Mouse (Mus musculus) forebrain, embryonic 15.5 days (tissue): ENCODE results near the gene Asf1a. TPM values are rescaled to one million over a fixed set of nuclear protein-coding genes. Genes with fewer than 3 reads are reported as not detected.
A peak's percentile ranks its signal among the peaks of the same experiment; 100 is the strongest.

ENCODE experiments used
- ATAC-seq: fragments of 200-750 bp; cut with Nextera tagmentation; replicated peaks from 2 replicates; pipeline ENCODE4 v1.8.0; 2017; ENCODE audit warnings: mild to moderate bottlenecking, moderate TSS enrichment, moderate library complexity
- H3K27ac ChIP-seq: fragments of 300-500 bp; sonication (generic); replicated peaks from 2 replicates; pipeline ENCODE4 v1.5.1; 2015; ENCODE audit warnings: mild to moderate bottlenecking, inconsistent platforms
- H3K27me3 ChIP-seq: fragments of 300-500 bp; sonication (generic); 2 replicates; pipeline ENCODE4 v1.6.1; 2015; ENCODE audit warnings: inconsistent platforms
- H3K36me3 ChIP-seq: fragments of 300-500 bp; sonication (generic); 2 replicates; pipeline ENCODE4 v1.6.1; 2015; ENCODE audit warnings: mild to moderate bottlenecking, inconsistent platforms
- H3K4me1 ChIP-seq: fragments of 300-500 bp; sonication (generic); 2 replicates; pipeline ENCODE4 v1.6.1; 2015; ENCODE audit warnings: inconsistent platforms
- H3K4me2 ChIP-seq: fragments of 300-500 bp; sonication (generic); replicated peaks from 2 replicates; pipeline ENCODE4 v1.6.1; 2015; ENCODE audit warnings: mild to moderate bottlenecking, inconsistent platforms
- H3K4me3 ChIP-seq: fragments of 300-500 bp; sonication (generic); 2 replicates; pipeline ENCODE4 v1.5.1; 2015; ENCODE audit warnings: mild to moderate bottlenecking, inconsistent platforms
- H3K9ac ChIP-seq: fragments of 300-500 bp; sonication (generic); replicated peaks from 2 replicates; pipeline ENCODE4 v1.6.1; 2015; ENCODE audit warnings: mild to moderate bottlenecking, inconsistent platforms
- H3K9me3 ChIP-seq: fragments of 300-500 bp; sonication (generic); 2 replicates; pipeline ENCODE4 v1.6.1; 2016; ENCODE audit warnings: inconsistent platforms
- WGBS: fragments of 180-500 bp; shearing (Covaris S2); methylation state at CpG from one replicate; pipeline ENCODE4 v1.1.7; 2015; ENCODE audit warnings: mixed read lengths; 5-methylcytosine and 5-hydroxymethylcytosine counted together
- polyA plus RNA-seq: library from polyadenylated mRNA; unstranded; fragments of >200 nt; fragmentation: Nextera tagmentation; extraction: Ambion mirVana; gene quantifications from 2 replicates; pipeline ENCODE4 v1.2.1, GENCODE M21; 2015

Gene Asf1a
- polyA plus RNA-seq = 101 and 114 TPM in 2 replicates

GRCm38 (mm10) chr10:53596677-53597120, at the start of gene Asf1a:
Gene Asf1a (plus strand): TSS chr10:53596757.
- peak within 1 kb of the TSS; percentile 83 for H3K9ac ChIP-seq
- ATAC-seq = peak; percentile 98
- WGBS = under 1% methylated on average over 48 of the region's 52 CpGs
- H3K4me2 ChIP-seq = peak within 1 kb of the TSS; percentile 66
- H3K27ac ChIP-seq = peak within 1 kb of the TSS; percentile 97
- H3K36me3 ChIP-seq = no peaks in the 10 kb centered on the region
- H3K9me3 ChIP-seq = no peaks in the 10 kb centered on the region
- no peaks in the 10 kb centered on the region for H3K27me3 ChIP-seq
- peak within 1 kb of the TSS; percentile 84 for H3K4me3 ChIP-seq
- peaks cover 33% of the 10 kb centered on the region for H3K4me1 ChIP-seq

- WGBS = 90% methylated on average over 5 of the region's 5 CpGs
- no peaks in the 10 kb centered on the region for H3K4me1 ChIP-seq
- no peak overlapping the region for H3K4me2 ChIP-seq
- H3K27ac ChIP-seq = no peak overlapping the region
- no peak for ATAC-seq
- no peaks in the 10 kb centered on the region for H3K36me3 ChIP-seq
- no peaks in the 10 kb centered on the region for H3K27me3 ChIP-seq
- no peaks in the 10 kb centered on the region for H3K9me3 ChIP-seq
- no peak overlapping the region for H3K4me3 ChIP-seq
- H3K9ac ChIP-seq = no peak overlapping the region
Observed at GRCm38 (mm10) chr10:53562001-53562400, 34.6 kb upstream of the Asf1a start.

- Histone ChIP-seq H3K4me2 (no peak overlapping the region), H3K9ac (no peak overlapping the region), H3K27ac (no peak overlapping the region), H3K27me3 (no peaks in the 10 kb centered on the region), H3K4me1 (no peaks in the 10 kb centered on the region), H3K36me3 (no peaks in the 10 kb centered on the region), H3K9me3 (no peaks in the 10 kb centered on the region), H3K4me3 (no peak overlapping the region)
- 74% methylated on average over 2 of the region's 2 CpGs for WGBS
- ATAC-seq = no peak
Observed at GRCm38 (mm10) chr10:53565538-53565937, 31.0 kb upstream of the Asf1a start.

- H3K27me3 ChIP-seq = no peaks in the 10 kb centered on the region
- H3K4me3 ChIP-seq = no peak overlapping the region
- no peaks in the 10 kb centered on the region for H3K4me1 ChIP-seq
- no peaks in the 10 kb centered on the region for H3K9me3 ChIP-seq
- no peak for ATAC-seq
- H3K9ac ChIP-seq = no peak overlapping the region
- no peak overlapping the region for H3K27ac ChIP-seq
- H3K36me3 ChIP-seq = no peaks in the 10 kb centered on the region
- H3K4me2 ChIP-seq = no peak overlapping the region
Observed at GRCm38 (mm10) chr10:53568531-53568930, 28.0 kb upstream of the Asf1a start.

- peak overlapping the region; percentile 41 for H3K4me3 ChIP-seq
- no peaks in the 10 kb centered on the region for H3K27me3 ChIP-seq
- H3K27ac ChIP-seq = no peak overlapping the region
- no peaks in the 10 kb centered on the region for H3K9me3 ChIP-seq
- peak overlapping the region; percentile 76 for H3K4me2 ChIP-seq
- WGBS = 23% methylated on average over 7 of the region's 7 CpGs
- peak; percentile 67 for ATAC-seq
- no peak overlapping the region for H3K9ac ChIP-seq
- no peaks in the 10 kb centered on the region for H3K36me3 ChIP-seq
- peaks cover 5% of the 10 kb centered on the region for H3K4me1 ChIP-seq
Observed at GRCm38 (mm10) chr10:53580137-53580536, 16.4 kb upstream of the Asf1a start.

GRCm38 (mm10) chr10:53580621-53581081, 15.9 kb upstream of the Asf1a start:
- WGBS = 7% methylated on average over 14 of the region's 14 CpGs
- H3K36me3 ChIP-seq = no peaks in the 10 kb centered on the region
- no peaks in the 10 kb centered on the region for H3K27me3 ChIP-seq
- no peak overlapping the region for H3K27ac ChIP-seq
- peaks cover 5% of the 10 kb centered on the region for H3K4me1 ChIP-seq
- peak; percentile 92 for ATAC-seq
- peak overlapping the region; percentile 46 for H3K9ac ChIP-seq
- peak overlapping the region; percentile 41 for H3K4me3 ChIP-seq
- H3K4me2 ChIP-seq = peak overlapping the region; percentile 76
- no peaks in the 10 kb centered on the region for H3K9me3 ChIP-seq

- Histone ChIP-seq H3K27me3 (no peaks in the 10 kb centered on the region), H3K27ac (no peak overlapping the region), H3K36me3 (no peaks in the 10 kb centered on the region), H3K4me2 (peak overlapping the region; percentile 76), H3K9me3 (no peaks in the 10 kb centered on the region), H3K4me3 (peak overlapping the region; percentile 41), H3K4me1 (peaks cover 5% of the 10 kb centered on the region), H3K9ac (peak overlapping the region; percentile 46; the same call in 1 of the 2 replicates)
- WGBS = 21% methylated on average over 11 of the region's 12 CpGs
- ATAC-seq = peak; percentile 66
Observed at GRCm38 (mm10) chr10:53581087-53581486, 15.5 kb upstream of the Asf1a start.

- Histone ChIP-seq H3K9me3 (no peaks in the 10 kb centered on the region), H3K4me3 (no peak overlapping the region), H3K9ac (no peak overlapping the region), H3K27me3 (no peaks in the 10 kb centered on the region), H3K4me2 (no peak overlapping the region), H3K27ac (no peak overlapping the region), H3K36me3 (no peaks in the 10 kb centered on the region), H3K4me1 (peaks cover 1% of the 10 kb centered on the region)
- WGBS = 55% methylated on average over 3 of the region's 3 CpGs
- no peak for ATAC-seq
Observed at GRCm38 (mm10) chr10:53585777-53586176, 10.8 kb upstream of the Asf1a start.

GRCm38 (mm10) chr10:53595744-53596676, 547 bp upstream of the Asf1a start:
- WGBS = 7% methylated on average over 26 of the region's 27 CpGs
- Histone ChIP-seq H3K4me3 (peak overlapping the region; percentile 84), H3K9ac (peak overlapping the region; percentile 80), H3K27me3 (no peaks in the 10 kb centered on the region), H3K36me3 (no peaks in the 10 kb centered on the region), H3K4me1 (peaks cover 27% of the 10 kb centered on the region), H3K9me3 (no peaks in the 10 kb centered on the region), H3K4me2 (peak overlapping the region; percentile 58), H3K27ac (peak overlapping the region; percentile 97)
- ATAC-seq = peak; percentile 95

GRCm38 (mm10) chr10:53597121-53597881, 744 bp downstream of the Asf1a start:
- peak overlapping the region; percentile 66 for H3K4me2 ChIP-seq
- H3K36me3 ChIP-seq = peaks cover 1% of the 10 kb centered on the region; the same call in 1 of the 2 replicates
- ATAC-seq = peak; percentile 18
- no peaks in the 10 kb centered on the region for H3K27me3 ChIP-seq
- H3K27ac ChIP-seq = peak overlapping the region; percentile 97
- peak overlapping the region; percentile 84 for H3K4me3 ChIP-seq
- WGBS = under 1% methylated on average over 80 of the region's 99 CpGs
- H3K9me3 ChIP-seq = no peaks in the 10 kb centered on the region
- peaks cover 34% of the 10 kb centered on the region for H3K4me1 ChIP-seq
- peak overlapping the region; percentile 83 for H3K9ac ChIP-seq

GRCm38 (mm10) chr10:53598821-53599220, 2.3 kb downstream of the Asf1a start:
- H3K9me3 ChIP-seq = no peaks in the 10 kb centered on the region
- H3K36me3 ChIP-seq = peaks cover 15% of the 10 kb centered on the region
- no peak for ATAC-seq
- H3K27me3 ChIP-seq = no peaks in the 10 kb centered on the region
- H3K4me1 ChIP-seq = peaks cover 34% of the 10 kb centered on the region
- H3K4me3 ChIP-seq = peak overlapping the region; percentile 19
- H3K27ac ChIP-seq = no peak overlapping the region
- H3K9ac ChIP-seq = no peak overlapping the region
- peak overlapping the region; percentile 38 for H3K4me2 ChIP-seq
- WGBS = 41% methylated on average over 5 of the region's 5 CpGs

- no peak for ATAC-seq
- no peak overlapping the region for H3K4me3 ChIP-seq
- H3K4me1 ChIP-seq = peaks cover 8% of the 10 kb centered on the region
- H3K4me2 ChIP-seq = no peak overlapping the region
- H3K27ac ChIP-seq = no peak overlapping the region
- H3K36me3 ChIP-seq = peaks cover 52% of the 10 kb centered on the region
- no peaks in the 10 kb centered on the region for H3K27me3 ChIP-seq
- WGBS = 57% methylated on average over 2 of the region's 2 CpGs
- no peaks in the 10 kb centered on the region for H3K9me3 ChIP-seq
- no peak overlapping the region for H3K9ac ChIP-seq
Observed at GRCm38 (mm10) chr10:53605328-53605727, 8.8 kb downstream of the Asf1a start.
